Mouse (Mus musculus) thymus, postnatal 4 days (tissue): ENCODE data around the gene Yjefn3.

ENCODE experiments used
- DNase-seq: peaks from one replicate; pipeline ENCODE4 v3.0.0; 2021

The Yjefn3 gene

DNA sequence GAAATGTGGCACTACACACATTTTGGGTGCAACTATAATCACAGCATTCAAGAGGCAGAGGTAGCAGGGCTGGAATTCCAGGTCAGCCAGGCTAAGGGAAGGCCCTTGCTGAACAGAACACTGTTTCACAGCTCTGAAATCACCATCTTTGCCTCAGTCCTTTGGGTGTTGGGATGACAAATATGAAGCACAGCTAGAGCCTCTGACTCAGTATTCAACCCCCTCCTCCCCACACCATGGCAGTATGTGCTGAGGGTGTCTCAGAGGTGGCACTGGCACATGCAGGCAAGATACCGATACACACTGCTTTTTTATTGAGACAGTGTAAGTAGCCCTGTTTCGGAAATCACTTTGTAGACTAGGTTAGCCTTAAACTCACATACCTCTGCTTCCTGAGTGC, 3.7 kb upstream of the Yjefn3 start:
- no peak for DNase-seq

DNA sequence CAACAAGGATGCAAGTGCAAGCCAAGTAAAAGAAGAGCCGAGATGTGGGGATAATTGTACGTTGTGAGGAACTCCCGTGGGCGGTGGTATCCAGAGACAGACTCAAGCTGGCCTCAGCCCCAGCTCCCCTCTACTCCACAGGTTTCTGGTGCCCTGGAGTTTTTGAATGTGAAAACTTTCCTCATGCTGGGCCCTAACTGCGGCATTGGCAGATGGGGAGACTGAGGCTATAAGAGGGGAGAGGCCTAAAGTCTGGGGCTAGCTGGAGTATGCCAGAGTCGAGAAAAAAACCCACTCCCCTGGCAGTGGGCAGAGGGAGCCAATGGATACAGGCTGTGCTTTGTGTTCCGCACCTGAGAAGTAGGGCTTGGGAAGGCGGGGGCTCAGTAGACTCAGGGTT, 1.6 kb upstream of the Yjefn3 start:
- no peak for DNase-seq

DNA sequence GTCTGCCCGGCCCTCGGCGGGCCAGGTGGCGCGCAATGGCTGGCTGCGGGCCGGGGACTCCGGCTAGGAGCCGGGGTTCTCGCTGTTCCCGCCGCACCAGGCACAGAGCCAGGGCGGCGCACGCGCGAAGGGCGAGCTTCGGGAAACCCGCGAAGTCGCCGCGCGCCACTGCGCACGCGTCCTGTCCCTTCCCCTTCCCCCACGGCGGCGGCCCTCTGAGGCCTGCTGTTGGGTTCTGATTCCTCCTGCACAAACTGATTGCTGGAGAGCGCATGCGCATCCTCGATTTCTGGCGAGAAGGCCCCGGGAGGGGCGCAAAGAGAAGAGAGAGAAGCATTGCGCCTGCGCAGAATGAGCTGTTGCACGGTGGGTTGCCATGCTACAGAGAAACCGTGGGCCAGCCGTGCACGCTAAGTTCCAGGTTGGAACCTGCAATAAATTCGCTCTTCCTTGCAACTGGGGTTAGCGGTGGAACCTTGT, 591 bp upstream of the Yjefn3 start:
- DNase-seq, result peak; percentile 99

DNA sequence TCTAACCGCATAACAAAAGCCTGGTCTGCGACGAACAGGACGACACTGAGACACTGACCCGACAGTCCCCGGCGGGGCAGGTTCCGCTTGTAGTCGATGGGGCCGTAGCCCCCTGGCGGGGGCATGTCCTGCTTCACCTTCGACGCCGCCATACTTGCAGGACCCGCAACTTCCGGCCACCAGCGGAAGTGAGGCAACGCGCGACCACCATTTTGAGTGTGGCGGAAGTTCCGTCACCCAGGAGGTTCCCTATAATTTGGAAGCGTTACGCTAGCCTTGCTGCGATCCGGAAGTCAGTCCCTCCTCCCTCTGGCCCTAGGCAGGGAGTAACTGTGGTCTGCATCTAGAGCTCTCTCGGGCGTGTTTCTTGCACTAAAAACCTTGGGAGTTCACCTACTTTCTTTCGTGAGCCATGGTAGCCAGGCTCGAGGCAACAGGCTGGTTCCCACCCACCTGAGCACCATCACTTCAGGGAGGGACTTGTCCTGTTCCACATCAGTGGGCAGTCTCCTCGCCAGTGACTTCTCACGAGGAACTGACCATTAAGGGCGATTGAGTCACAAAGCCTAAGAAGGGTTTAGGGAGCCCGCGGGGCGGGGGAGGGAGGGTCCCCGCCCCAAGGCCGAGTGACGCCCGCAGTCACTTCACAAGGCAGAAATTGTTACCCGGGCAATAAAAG, 889 bp downstream of the Yjefn3 start:
- DNase-seq, result peak; percentile 97

DNA sequence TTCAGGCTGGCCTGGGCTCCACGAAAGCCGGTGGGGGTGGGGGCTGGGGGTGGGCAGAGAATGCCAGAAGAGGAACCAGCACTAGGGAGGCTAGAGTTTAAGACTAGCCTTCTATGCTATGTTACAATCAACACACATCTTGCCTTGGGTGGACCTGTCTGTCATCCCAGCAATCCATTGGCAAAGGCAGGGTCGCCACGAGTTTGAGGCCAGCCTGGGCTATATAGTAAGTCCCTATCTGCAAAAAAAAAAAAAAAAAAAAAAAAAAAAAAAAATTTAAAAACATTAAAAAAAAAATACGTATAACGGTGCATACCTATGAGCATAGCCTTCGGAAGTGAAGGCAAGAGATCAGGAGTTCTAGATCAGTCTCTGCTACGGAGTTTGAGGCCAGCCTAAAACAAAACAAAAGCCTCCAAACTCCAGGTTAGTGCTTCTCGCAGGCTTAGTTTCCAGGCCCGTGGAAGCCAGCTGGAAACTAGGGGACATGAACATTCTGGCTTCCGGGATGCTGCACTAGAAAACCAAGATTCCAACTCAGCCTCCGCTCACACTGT, 1.5 kb downstream of the Yjefn3 start:
- peak; percentile 38 for DNase-seq

DNA sequence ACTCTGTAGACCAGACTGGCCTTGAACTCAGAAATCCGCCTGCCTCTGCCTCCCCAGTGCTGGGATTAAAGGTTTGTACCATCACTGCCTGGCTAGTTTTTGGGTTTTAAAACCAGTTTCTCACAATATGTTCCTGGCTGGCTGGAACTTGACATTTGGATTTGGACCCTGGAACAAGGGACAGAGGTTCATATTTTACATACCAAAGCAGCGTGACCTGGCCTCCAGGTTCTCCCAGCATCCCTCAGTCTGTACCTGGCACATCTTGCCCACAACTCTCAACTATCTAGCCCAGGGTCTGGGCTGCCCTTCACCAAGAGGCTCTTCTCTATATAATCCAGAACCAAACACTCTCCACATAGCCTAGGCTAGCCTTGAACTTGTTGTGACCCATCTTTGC, 2.6 kb downstream of the Yjefn3 start:
- DNase-seq, result no peak

DNA sequence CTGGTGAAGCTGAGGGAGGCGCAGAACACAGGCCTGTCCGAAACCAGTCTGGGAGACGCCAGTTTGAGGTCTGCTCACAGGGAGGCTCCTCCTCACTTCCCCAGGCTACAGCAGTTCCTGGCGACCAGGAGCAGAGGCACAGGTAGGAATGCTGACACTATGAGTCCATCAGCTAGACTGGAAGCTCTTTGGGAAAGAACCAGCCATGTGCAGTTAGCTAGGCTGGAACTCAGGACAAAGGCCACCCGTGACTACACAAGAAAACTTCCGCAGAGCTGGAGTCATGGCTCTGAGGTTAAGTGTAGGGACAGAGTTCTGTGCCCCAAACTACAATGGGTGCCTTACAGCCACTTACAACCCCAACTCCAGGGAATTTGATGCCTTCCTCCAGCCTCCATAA, 4.7 kb downstream of the Yjefn3 start:
- DNase-seq, result no peak

DNA sequence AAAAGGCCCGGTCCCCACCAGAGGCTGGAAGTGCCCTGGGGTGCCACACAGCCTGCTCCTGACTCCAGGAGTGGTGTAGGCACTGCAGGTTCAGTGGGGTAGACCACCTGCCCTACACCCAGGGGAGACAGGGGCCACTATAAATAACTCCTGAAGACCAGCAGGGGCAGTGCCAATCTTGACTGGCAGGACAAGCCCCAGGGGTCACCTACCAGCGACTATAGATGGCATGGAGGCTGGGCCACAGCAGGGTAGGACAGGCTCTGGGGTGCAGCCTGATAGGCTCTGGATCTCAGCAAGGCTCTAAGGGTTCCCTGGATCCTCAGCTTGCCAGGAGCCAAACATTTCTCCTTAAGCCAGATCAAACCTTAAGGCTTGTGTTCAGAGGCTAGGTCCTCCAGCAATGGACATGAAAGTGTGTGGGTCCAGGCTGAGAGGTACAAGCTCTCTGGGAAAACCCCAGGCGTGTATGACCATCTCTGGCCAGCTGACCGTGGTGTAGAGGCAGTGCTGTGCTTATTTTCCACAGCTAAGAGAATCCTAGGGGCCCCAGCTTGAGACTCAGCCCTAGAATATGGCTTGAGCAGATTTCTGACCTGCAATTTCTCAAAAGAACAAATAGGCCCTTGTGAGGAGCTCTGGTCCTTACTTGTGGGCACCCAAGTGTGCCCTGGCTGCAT, 6.6 kb downstream of the Yjefn3 start:
- no peak for DNase-seq

DNA sequence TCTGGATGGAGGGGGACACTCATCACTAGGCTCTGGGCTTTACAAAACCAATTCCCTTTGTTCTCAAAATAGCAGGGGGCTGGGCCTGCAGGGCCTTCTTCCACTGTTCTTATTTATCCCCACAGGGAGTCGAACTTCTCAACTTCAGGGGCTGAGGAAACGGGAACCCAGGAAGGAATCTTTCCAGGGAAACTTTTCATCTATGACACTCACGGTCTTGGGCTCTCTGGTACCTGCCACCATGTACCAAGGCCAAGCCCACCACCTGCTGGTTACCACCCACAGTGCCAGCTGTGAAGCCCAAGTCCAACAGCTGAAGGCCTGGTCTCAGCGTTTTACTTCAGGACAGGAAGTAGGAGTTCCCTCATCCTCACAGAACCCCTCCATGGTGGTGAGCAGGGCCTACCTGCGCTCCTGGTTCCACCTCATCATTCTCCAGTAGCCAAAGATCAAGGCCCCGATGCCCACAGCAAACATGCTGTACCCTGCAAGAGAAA, 7.6 kb downstream of the Yjefn3 start:
- DNase-seq, result no peak

DNA sequence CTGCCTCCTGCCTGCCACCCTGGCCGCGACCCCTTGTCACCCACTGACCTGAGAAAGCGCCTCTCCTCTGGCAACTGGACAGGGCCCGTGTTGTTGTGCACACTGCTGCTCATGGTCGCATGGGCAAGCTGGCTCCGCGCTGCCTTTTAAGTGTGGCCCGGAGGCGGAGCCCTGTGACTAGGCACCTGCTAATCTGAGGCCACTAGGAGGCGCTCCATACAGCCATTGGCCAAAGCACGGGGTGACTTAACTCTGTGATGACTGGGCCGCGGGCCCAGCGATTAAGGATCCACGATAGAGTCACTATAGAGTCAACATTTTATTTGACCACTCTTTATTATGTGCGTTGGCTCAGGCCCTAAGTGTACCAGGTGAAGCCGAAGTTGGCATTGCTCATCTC, 8.6 kb downstream of the Yjefn3 start:
- peak; percentile 79 for DNase-seq

DNA sequence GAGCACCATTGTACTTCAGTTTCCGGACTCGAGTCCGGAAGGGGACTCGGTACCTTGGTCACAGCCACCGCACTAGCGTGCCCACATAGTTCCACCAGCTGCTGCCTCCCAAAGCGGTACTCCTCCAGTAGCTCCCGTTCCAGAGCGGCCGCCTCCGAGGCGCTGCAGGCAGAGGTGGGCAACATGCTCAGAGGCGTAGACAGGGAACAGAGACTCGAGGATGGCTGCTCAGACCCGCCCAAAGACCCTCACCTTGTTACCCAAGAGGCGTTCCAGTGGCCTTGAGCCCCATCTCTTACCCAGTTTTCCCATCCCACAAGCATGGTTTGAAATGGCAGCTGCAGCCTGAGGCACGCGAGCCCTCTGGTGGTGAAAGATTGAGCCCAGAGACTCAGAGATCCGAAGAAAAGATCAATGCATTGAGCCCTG, 11.7 kb downstream of the Yjefn3 start:
- DNase-seq, result peak; percentile 74

DNA sequence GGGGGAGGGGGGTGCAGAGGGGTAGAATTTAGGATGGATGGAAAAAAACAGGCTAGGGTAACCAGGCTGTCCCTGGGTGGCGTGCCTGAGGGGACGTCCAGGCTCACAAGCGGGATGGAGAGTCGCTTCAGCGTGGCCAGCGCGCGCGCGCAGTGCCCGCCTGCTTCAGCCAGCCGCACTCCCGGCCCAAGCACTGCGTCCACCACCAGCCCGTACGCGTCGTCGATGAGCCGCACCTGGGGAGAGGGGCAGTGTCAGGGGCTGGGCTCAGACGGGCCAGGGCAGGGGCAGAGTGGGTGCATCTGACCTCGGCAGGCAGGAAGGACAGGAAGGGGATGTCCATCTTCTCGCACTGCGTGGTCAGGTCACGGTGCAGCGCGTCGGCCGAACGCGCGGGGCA, 13.6 kb downstream of the Yjefn3 start:
- no peak for DNase-seq

DNA sequence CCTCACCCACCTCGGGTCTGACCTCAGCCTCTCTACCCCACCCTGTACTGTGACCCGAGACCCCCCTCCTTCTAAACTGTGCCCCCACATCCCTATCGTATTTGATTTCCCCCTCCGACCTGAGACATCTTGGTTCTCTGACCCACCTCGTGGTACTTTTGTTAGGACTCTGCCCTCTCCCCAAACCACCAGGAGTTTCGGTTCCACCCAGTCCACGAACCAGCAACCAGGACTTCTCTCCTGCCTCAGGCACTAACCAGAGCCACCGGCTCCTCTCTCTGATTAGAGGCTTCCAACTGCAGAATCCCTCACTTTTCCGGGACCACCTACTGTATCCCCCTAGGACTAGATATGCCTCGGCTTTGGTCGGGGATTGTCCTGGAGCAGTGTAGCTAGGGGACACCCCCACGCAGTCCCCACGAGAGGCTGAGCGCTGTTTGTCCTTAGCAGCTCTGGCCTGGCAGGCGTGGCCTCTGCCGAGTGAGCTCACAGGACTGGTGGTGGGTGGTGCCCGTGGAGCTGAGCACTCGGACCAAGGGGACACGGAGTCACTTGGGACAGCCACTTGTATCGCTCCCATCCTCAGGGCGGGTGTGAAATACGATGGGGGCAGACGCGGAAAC, 14.2 kb downstream of the Yjefn3 start:
- no peak for DNase-seq

DNA sequence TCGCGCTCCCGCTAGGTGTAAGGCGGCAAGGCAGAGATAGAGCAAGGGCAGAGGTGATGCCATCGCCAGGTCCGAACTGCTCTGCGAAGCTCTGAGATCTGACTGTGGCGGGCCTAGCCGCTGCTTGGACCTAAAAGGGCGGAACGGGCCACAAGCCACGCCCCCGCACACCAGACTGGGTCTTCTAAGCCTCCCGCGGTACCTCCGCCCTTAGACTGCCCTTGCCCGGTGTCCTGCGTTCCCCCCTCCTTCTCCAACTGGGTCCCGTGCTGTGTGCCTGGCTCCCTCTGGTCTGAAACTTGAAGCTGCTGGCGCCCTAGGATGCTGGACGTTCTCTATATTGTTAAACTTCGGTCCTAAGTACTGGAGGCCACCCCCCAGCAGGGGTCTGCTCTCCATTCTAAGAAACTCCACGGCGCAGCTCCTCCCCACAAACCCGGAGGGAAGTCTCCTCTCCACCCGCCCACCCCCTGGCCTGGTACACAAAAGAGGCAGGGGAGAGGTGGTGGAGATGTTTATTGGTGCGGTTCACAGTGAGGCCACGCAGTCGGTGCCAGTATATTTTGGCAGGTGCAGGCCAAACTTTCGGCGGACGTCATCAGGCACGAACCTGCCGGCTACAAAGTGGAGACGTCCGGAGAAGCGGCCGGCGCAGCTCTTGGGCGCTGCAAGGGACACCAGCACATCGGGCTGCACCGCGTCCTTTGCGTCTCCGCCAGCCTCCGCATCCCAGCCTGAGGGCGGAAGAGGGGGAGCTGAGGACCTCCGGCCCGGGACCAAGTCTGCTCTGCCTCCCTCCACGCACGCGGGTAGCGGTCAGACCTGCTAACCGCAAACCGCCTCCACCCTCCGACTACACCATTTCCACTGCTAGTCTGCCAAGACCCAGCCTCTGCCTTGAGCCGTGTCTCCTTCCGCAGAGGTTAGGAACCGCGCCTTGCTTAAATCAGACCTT, 14.9 kb downstream of the Yjefn3 start, which contains the start of gene Cilp2:
Cilp2 (minus strand) TSS at position 399 of the 955 bp plus-strand sequence.
- DNase-seq, result peak; percentile 33

DNA sequence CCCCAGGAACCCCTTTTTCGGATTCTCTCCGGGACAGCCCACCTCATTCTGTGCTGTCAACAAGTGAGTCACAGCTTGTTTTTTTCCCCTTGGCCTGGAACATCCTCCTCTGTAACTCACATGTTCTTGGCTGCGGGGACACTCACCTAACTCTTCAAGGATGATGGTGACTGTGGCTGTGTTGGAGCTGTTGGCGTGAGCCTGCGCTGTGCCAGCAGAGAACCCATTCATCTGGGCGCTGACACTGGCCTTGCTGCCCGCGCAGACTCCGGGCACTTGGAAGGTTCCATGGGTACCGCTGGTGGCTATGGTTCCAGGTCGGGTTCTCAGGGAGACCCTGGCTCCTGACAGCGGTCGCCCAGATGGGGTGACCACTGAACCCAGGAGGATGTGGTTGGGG, 18.4 kb downstream of the Yjefn3 start:
- no peak for DNase-seq

DNA sequence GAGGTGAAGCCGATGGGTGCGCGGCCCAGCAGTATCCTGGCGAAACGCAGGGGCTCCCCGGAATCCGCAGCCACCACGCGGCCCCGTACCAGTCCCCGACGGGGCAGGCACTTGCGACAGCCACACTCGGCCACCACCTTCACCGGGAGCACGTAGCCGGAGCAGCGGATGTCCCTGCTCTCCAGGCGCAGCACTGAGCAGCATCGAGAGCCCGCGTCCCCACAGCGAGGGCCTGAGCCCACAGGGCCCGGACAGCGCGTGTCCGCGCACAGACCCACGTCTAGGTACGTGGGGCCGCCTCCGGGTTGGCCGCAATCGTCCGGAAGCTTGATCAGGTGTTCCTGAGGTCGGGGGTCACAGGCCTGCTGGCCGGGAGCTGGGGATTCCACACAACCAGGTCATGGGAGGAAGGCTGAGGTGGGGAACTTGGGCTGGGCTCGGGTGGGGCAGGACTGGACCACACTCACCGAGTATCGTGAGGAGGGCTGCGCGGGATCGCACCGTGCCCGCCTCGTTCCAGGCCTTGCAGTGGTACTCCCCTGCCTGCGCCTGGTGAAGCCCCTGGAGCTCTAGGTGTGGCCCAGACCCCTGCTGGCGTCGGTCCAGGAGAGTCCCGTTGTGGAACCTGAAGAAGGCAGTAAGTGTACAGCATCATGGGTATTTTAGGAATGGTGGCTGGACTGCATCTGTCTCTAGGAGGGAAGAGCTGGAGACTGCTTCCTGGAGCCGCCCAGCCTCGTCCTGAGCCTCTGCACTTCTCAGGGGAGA, 19.5 kb downstream of the Yjefn3 start:
- DNase-seq, result peak; percentile 26

DNA sequence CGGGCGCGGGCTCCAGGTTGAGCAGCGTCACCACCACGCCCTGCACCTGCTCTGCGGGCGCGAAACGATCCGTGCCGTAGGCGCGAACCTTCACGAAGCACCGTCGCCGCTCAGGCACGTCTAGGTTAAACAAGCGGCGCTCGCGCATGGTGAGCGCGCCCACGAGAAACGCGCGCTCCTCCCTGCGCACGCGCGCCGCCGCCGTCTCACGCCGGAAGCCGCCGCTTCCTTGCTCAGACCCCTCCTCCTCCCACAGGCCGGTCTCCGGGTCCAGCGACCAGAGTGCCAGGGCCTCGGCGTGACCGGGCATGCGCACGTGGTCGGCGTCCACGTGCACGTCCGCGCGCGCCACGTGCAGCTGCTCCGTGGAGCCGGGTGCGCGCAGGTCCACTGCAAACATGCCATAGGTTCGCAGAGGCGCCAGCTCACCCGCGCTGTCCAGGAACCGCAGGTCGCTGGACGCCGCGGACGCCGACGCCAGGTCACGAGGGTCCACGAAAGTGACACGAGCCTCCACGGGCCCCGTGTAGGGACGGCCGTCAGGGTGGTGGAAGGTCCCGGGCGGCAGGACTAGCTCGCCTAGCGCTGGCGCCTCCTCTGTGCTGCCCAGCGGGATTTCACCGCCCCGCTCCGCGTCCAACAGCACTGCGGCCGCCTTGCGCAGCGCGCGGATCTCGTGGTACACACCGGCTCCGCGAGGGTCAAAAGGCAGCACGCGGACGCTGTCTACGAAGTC, 20.3 kb downstream of the Yjefn3 start:
- peak; percentile 73 for DNase-seq

DNA sequence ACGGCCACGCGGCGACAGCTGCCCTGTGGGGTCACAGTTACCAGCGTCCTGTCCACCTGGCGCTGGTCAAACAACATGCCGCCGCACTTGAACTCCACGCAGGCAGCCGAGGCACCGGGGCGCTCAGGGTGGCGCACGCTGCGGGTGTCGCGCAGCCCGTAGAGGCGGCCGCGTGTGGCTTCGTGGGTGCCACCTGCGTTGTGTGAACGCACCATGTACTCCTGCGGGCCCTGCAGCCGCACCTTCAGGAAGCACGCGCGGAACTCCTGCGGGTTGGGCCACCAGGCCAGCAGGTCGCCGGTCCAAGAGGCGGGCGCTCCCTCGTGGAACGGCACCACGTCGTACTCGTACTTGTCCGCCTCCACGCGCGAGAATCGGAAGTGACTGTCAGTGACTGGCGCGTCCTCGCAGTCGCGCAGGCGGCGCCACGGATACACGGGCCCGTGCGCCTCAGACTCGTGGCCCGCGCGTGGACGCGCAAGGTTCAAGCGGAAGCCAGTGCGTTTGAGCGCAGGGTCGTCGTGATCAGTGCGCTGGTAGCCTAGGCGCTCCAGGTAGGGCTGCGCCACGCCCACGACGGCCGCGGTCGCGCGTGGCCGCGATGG, 21.1 kb downstream of the Yjefn3 start:
- peak; percentile 37 for DNase-seq

DNA sequence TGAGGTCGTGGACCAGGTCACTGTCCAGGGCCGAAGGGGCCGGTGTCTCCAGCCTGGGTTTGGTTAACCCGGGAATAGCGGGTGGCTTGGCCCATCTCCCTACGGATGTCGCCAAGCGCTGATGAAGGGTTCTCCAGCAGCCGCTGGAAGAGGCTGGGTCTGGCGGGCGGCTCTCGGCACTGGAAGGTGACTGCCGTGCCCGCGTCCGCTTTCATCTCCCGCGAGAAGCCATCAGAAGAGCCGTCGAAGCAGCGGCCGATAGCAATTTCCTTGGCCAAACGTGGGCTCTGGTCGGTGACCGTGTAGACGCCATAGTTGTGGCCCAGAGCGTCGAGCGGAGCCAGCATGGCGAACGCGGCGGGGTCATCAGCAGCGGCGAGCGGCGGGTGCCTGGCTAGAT, 21.7 kb downstream of the Yjefn3 start:
- no peak for DNase-seq

DNA sequence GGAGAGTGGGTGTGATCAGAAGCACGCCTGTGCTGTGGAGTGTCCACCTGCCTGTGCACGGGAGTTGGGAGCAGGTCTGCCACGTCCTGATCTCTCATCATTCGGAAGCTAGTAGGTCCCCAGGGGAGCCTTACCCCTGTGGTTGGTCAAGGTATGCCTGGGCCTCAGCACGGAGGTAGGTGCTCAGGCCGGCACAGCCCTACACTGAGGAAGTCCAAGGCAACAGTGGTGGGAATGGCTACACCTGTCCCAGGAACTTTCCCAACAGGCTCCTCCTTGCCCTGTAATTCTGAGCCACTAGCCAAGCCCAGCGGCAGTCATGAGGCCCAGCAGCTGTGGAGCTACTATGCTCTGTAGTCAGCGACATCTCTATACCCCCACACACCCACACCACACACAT, 22.8 kb downstream of the Yjefn3 start:
- no peak for DNase-seq
